Comparison of ENCODE assay signal across 12 mouse cellular contexts in genomic region chr3:26972105-26972504, GRCm38 (mm10).
DNase-seq lines count a peak whose midpoint lies in the region; ATAC-seq lines count a peak whose summit lies in the region.
"Had no signal": no experiment of that assay in that cellular context is flagged by ENCODE, and none has a peak within 500 bp of the region (broad histone marks: within the 10 kb centered on the region; RNA-seq: fewer than 3 reads in every experiment).

No protein-coding gene starts in this region.

- 33% methylated on average over 1 of the region's 1 CpGs for WGBS in liver, embryonic 12.5 days (ENCODE audit: insufficient replicate concordance)

- H3K9ac ChIP-seq in liver, embryonic 12.5 days = no peak overlapping the region
- H3K9ac ChIP-seq: forebrain, embryonic 12.5 days had no signal

- no peaks in the 10 kb centered on the region for H3K36me3 ChIP-seq in liver, embryonic 12.5 days
- H3K36me3 ChIP-seq: forebrain, embryonic 12.5 days; G1E had no signal

- no peak overlapping the region for H3K4me2 ChIP-seq in liver, embryonic 12.5 days
- H3K4me2 ChIP-seq: forebrain, embryonic 12.5 days; liver, embryonic 11.5 days had no signal

- no peaks in the 10 kb centered on the region for H3K4me1 ChIP-seq in liver, embryonic 12.5 days
- H3K4me1 ChIP-seq: forebrain, embryonic 12.5 days had no signal

- no peaks in the 10 kb centered on the region for H3K9me3 ChIP-seq in liver, embryonic 12.5 days (replicated peaks)
- H3K9me3 ChIP-seq: forebrain, embryonic 12.5 days; G1E had no signal

- H3K4me3 ChIP-seq in liver, embryonic 12.5 days = no peak overlapping the region
- H3K4me3 ChIP-seq: forebrain, embryonic 12.5 days had no signal

- DNase-seq in kidney, adult 9 months = peak; percentile 8
- DNase-seq in kidney, adult 11 months = no peak
- peak; percentile 19 to 51 for DNase-seq in urinary bladder, adult 18-20 months (ENCODE audit: low spot score in 2 of 2)
- DNase-seq in urinary bladder, postnatal 4 days (ENCODE audit: low spot score in 2 of 2) = no peak
- DNase-seq in kidney, postnatal 25 days = peak; percentile 21 to 44
- DNase-seq in left cerebral cortex, adult 9 months (ENCODE audit: low spot score in 2 of 2) = no peak
- DNase-seq: gastrocnemius, postnatal 36 days; heart, postnatal 14 days had no signal

- no peak for ATAC-seq in liver, embryonic 12.5 days

- no peak overlapping the region for H3K27ac ChIP-seq in liver, embryonic 12.5 days
- H3K27ac ChIP-seq: forebrain, embryonic 12.5 days had no signal

- H3K27me3 ChIP-seq in liver, embryonic 12.5 days (replicated peaks) = no peaks in the 10 kb centered on the region
- H3K27me3 ChIP-seq: forebrain, embryonic 12.5 days had no signal

Comparison
In these comparisons a context has a peak if more than half of its experiments do, and no peak if none do; other contexts are left out.
1. DNase-seq: peak in kidney, adult 9 months (single experiment), urinary bladder, adult 18-20 months (2 of 2) and kidney, postnatal 25 days (2 of 2); none in kidney, adult 11 months (single experiment), urinary bladder, postnatal 4 days (0 of 2) and left cerebral cortex, adult 9 months (0 of 2).